Mouse (Mus musculus): ENCODE measurements at regions not wholly inside any gene's neighbourhood (a gene's known extent, or its start where the extent isn't known, plus 50 kb on each side); places are given as distances from the start of the nearest gene placed in this dataset.

DNA sequence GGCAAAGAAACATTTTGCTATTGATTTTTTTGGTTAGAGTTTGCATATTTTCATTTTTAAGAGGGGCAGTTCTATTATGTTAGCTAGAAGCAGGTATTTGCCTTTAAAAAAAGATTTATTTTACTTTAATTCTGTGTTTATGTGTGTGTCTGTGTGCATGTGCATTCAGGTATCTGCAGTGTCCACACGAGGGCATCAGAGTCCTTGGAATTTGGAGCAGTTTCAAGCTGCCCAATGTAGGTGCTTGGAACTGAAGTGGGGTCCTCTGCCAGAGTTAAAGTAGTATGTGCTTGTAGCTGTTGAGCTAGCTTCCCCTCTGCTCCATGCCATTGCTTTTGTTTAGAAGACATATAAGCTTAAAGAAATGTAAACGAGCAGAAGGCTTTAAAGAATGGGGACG is 89.1 kb downstream of the 9330182O14Rik start:
- Histone ChIP-seq H3K9ac (no peak overlapping the region), H3K36me3 (no peaks in the 10 kb centered on the region), H3K27me3 (no peaks in the 10 kb centered on the region), H3K4me3 (no peak overlapping the region), H3K4me2 (no peak overlapping the region), H3K4me1 (replicated peaks) (no peaks in the 10 kb centered on the region), H3K27ac (replicated peaks) (no peak overlapping the region), H3K9me3 (no peaks in the 10 kb centered on the region)
- ATAC-seq (ENCODE audit: low read depth): no peak
- WGBS: 89% methylated on average over 3 of the region's 3 CpGs

GRCm38 (mm10) chr15:40241764-40242163 is 107.6 kb downstream of the 9330182O14Rik start:
- ATAC-seq (ENCODE audit: low read depth): no peak
- H3K4me2 ChIP-seq: no peak overlapping the region
- no peaks in the 10 kb centered on the region for H3K9me3 ChIP-seq
- WGBS: 71% methylated on average over 4 of the region's 4 CpGs
- no peak overlapping the region for H3K9ac ChIP-seq
- no peaks in the 10 kb centered on the region for H3K36me3 ChIP-seq
- no peak overlapping the region for H3K27ac ChIP-seq (replicated peaks)
- no peaks in the 10 kb centered on the region for H3K27me3 ChIP-seq
- H3K4me3 ChIP-seq: no peak overlapping the region
- no peaks in the 10 kb centered on the region for H3K4me1 ChIP-seq (replicated peaks)

GRCm38 (mm10) chr15:40248966-40249365 is 114.8 kb downstream of the 9330182O14Rik start:
- Histone ChIP-seq H3K9me3 (no peaks in the 10 kb centered on the region), H3K4me2 (no peak overlapping the region), H3K36me3 (no peaks in the 10 kb centered on the region), H3K9ac (no peak overlapping the region), H3K4me1 (replicated peaks) (no peaks in the 10 kb centered on the region), H3K27ac (replicated peaks) (no peak overlapping the region), H3K4me3 (no peak overlapping the region), H3K27me3 (no peaks in the 10 kb centered on the region)
- 81% methylated on average over 4 of the region's 4 CpGs for WGBS
- no peak for ATAC-seq (ENCODE audit: low read depth)

- no peak overlapping the region for H3K4me3 ChIP-seq
- ATAC-seq (ENCODE audit: low read depth): no peak
- H3K4me1 ChIP-seq (replicated peaks): no peaks in the 10 kb centered on the region
- H3K27me3 ChIP-seq: no peaks in the 10 kb centered on the region
- H3K4me2 ChIP-seq: no peak overlapping the region
- H3K9ac ChIP-seq: no peak overlapping the region
- H3K27ac ChIP-seq (replicated peaks): no peak overlapping the region
- 87% methylated on average over 5 of the region's 5 CpGs for WGBS
- H3K36me3 ChIP-seq: no peaks in the 10 kb centered on the region
- no peaks in the 10 kb centered on the region for H3K9me3 ChIP-seq
Measured at GRCm38 (mm10) chr15:40259433-40259832, 125.3 kb downstream of the 9330182O14Rik start.

- ATAC-seq (ENCODE audit: low read depth): no peak
Measured at GRCm38 (mm10) chr15:40279021-40279420, 144.9 kb downstream of the 9330182O14Rik start.

GRCm38 (mm10) chr15:40280551-40280950 is 146.4 kb downstream of the 9330182O14Rik start:
- ATAC-seq (ENCODE audit: low read depth): no peak
- no peak overlapping the region for H3K27ac ChIP-seq (replicated peaks)
- no peaks in the 10 kb centered on the region for H3K4me1 ChIP-seq (replicated peaks)
- no peaks in the 10 kb centered on the region for H3K36me3 ChIP-seq
- no peak overlapping the region for H3K9ac ChIP-seq
- H3K4me2 ChIP-seq: no peak overlapping the region
- no peak overlapping the region for H3K4me3 ChIP-seq
- H3K9me3 ChIP-seq: no peaks in the 10 kb centered on the region
- H3K27me3 ChIP-seq: no peaks in the 10 kb centered on the region

More at GRCm38 (mm10) chr15:40279021-40279420, 144.9 kb downstream of the 9330182O14Rik start:
- H3K4me3 ChIP-seq: no peak overlapping the region
- no peak overlapping the region for H3K4me2 ChIP-seq
- no peaks in the 10 kb centered on the region for H3K4me1 ChIP-seq (replicated peaks)
- WGBS: 80% methylated on average over 1 of the region's 1 CpGs
- H3K9me3 ChIP-seq: no peaks in the 10 kb centered on the region
- no peak overlapping the region for H3K27ac ChIP-seq (replicated peaks)
- no peaks in the 10 kb centered on the region for H3K27me3 ChIP-seq
- H3K36me3 ChIP-seq: no peaks in the 10 kb centered on the region
- no peak overlapping the region for H3K9ac ChIP-seq

DNA sequence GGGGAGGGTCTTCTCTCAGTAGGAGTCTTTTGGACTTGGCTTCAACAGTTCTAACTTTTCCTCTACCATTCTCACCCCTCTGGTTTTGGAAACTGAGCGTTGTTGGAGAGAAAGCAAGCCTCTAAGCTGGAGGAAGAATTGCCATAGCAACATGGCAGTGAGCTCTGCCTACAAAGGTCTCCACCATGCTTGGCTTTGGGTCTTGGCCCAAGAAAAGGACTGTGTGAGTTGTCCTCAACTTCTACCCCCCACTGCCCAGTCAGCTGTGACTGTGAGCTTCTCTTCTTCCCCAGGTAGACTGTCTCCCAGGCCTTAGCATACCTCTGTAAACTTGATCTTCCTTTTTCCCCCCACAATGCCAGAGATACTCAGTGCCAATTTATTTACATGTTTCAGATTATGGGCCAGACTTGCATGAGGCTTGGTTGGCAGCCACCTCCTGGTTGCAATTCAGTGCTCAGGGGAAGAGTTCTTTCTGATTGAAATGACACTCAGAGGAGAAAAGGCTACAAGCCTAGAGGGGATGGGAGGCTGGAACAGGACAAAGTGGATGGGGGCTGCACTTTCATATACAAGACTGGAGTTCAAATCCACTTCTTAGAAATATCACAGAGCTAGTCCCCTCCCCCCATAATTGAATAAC is 147.0 kb downstream of the 9330182O14Rik start:
- no peak for ATAC-seq (ENCODE audit: low read depth)
- no peak overlapping the region for H3K4me2 ChIP-seq
- H3K36me3 ChIP-seq: no peaks in the 10 kb centered on the region
- no peak overlapping the region for H3K4me3 ChIP-seq
- no peak overlapping the region for H3K27ac ChIP-seq (replicated peaks)
- no peaks in the 10 kb centered on the region for H3K4me1 ChIP-seq (replicated peaks)
- 85% methylated on average over 1 of the region's 1 CpGs for WGBS
- no peaks in the 10 kb centered on the region for H3K27me3 ChIP-seq
- peaks cover 3% of the 10 kb centered on the region; the same call in 1 of the 2 replicates for H3K9me3 ChIP-seq
- H3K9ac ChIP-seq: no peak overlapping the region

DNA sequence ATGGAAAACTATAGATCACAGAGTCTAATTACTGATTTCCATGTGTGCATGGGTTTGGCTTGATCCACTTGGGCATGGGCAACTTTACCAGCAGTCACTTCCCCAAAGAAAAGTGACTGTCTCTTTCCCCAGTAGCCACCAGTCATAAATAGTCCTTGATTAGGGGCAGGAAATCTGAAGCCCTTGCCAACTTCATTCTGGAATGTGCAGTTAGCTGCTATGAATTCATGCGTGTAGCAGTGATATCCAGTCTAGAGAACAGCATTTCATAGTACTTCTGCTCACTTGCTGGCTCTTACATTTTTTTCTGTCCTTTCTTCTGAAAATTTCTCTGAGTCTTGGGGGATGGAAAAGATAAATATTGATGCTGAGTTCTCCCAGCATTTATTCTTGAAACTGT is 157.4 kb downstream of the 9330182O14Rik start:
- no peaks in the 10 kb centered on the region for H3K4me1 ChIP-seq (replicated peaks)
- no peak overlapping the region for H3K9ac ChIP-seq
- H3K9me3 ChIP-seq: peaks cover 4% of the 10 kb centered on the region; the same call in 1 of the 2 replicates
- H3K27ac ChIP-seq (replicated peaks): no peak overlapping the region
- 92% methylated on average over 1 of the region's 1 CpGs for WGBS
- no peaks in the 10 kb centered on the region for H3K36me3 ChIP-seq
- no peak overlapping the region for H3K4me2 ChIP-seq
- ATAC-seq (ENCODE audit: low read depth): no peak
- no peaks in the 10 kb centered on the region for H3K27me3 ChIP-seq
- no peak overlapping the region for H3K4me3 ChIP-seq

DNA sequence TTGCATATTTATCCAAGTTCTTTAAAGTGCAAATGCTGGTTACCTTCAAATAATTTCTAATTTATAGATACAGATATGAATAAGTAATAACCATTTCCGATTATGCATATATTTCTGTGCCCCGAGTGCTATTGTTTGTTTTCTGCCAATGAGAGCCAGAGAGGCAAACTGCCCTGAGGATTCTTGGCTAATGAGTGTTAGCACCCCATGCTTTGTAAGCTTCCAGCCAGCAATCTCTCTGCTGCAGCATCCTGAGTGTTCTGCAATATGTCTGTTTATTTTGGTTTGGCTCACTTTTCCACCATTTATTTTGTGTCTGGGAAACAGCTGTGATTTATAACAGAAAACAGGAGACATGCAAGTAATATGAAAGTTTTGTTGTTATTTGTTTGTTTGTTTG is 178.1 kb downstream of the 9330182O14Rik start:
- no peak for ATAC-seq (ENCODE audit: low read depth)
- 72% methylated on average over 2 of the region's 2 CpGs for WGBS
- Histone ChIP-seq H3K4me3 (no peak overlapping the region), H3K4me1 (replicated peaks) (no peaks in the 10 kb centered on the region), H3K27ac (replicated peaks) (no peak overlapping the region), H3K27me3 (no peaks in the 10 kb centered on the region), H3K36me3 (no peaks in the 10 kb centered on the region), H3K4me2 (no peak overlapping the region), H3K9ac (no peak overlapping the region), H3K9me3 (no peaks in the 10 kb centered on the region)

- Histone ChIP-seq H3K4me1 (replicated peaks) (no peaks in the 10 kb centered on the region), H3K4me3 (no peak overlapping the region), H3K9ac (no peak overlapping the region), H3K4me2 (no peak overlapping the region), H3K27ac (replicated peaks) (no peak overlapping the region), H3K27me3 (no peaks in the 10 kb centered on the region), H3K9me3 (no peaks in the 10 kb centered on the region), H3K36me3 (no peaks in the 10 kb centered on the region)
- WGBS: 83% methylated on average over 2 of the region's 2 CpGs
- no peak for ATAC-seq (ENCODE audit: low read depth)
Measured at GRCm38 (mm10) chr15:40339746-40340145, 205.6 kb downstream of the 9330182O14Rik start.

DNA sequence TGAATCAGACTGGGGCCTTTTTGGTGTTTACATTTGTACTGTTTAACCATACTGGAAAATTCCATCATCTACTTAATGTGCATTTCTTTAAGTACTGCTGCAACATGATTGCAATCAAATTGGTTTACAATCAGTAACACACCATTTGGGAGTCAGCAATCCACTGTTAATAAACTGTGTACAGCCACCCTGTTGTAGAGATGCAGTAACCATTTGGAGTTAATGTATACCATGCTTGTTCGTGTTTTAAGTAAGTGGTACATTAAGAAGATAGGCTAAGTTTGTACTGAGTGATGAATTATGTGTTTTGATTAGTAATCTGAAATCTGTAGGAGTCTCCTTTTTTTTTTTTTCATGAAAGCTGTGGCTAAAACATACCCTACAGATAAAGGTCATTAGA is 206.1 kb downstream of the 9330182O14Rik start:
- H3K9ac ChIP-seq: no peak overlapping the region
- H3K36me3 ChIP-seq: no peaks in the 10 kb centered on the region
- no peak overlapping the region for H3K27ac ChIP-seq (replicated peaks)
- ATAC-seq (ENCODE audit: low read depth): no peak
- H3K9me3 ChIP-seq: no peaks in the 10 kb centered on the region
- H3K27me3 ChIP-seq: no peaks in the 10 kb centered on the region
- WGBS: 85% methylated on average over 1 of the region's 1 CpGs
- H3K4me3 ChIP-seq: no peak overlapping the region
- no peaks in the 10 kb centered on the region for H3K4me1 ChIP-seq (replicated peaks)
- no peak overlapping the region for H3K4me2 ChIP-seq

DNA sequence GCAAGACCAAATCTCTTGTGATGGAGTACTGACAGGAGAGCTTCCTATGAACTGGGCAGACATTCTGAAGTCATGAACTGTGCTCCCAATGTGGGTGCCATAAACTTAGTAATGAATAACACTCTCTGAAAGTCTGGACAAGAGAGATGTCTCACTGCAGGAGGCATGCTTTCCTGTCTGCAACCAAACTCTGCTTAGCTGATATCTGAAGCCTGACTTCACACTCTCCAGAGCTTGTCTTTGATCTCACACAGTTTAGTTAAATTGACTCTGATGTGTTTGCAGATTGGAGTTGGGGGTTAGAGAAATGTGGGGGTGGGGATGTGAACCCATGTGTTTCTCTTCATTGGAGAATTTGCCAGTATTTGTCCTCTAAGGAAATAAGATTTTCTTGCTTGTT is 217.3 kb downstream of the 9330182O14Rik start:
- Histone ChIP-seq H3K27ac (replicated peaks) (no peak overlapping the region), H3K4me2 (no peak overlapping the region), H3K36me3 (no peaks in the 10 kb centered on the region), H3K9me3 (no peaks in the 10 kb centered on the region), H3K9ac (no peak overlapping the region), H3K4me1 (replicated peaks) (no peaks in the 10 kb centered on the region), H3K27me3 (no peaks in the 10 kb centered on the region), H3K4me3 (no peak overlapping the region)
- no peak for ATAC-seq (ENCODE audit: low read depth)

- ATAC-seq (ENCODE audit: low read depth): no peak
- no peaks in the 10 kb centered on the region for H3K27me3 ChIP-seq
- H3K36me3 ChIP-seq: no peaks in the 10 kb centered on the region
- H3K9ac ChIP-seq: no peak overlapping the region
- no peak overlapping the region for H3K4me3 ChIP-seq
- H3K9me3 ChIP-seq: no peaks in the 10 kb centered on the region
- WGBS: 84% methylated on average over 10 of the region's 10 CpGs
- no peak overlapping the region for H3K27ac ChIP-seq (replicated peaks)
- no peaks in the 10 kb centered on the region for H3K4me1 ChIP-seq (replicated peaks)
- H3K4me2 ChIP-seq: no peak overlapping the region
Measured at GRCm38 (mm10) chr15:40354802-40355487, 220.8 kb downstream of the 9330182O14Rik start.
